Mouse (Mus musculus) layer of hippocampus, adult 9-11 months (tissue): Measurements from ENCODE around the gene Ptprd.
A peak's percentile ranks its signal among the peaks of the same experiment; 100 is the strongest.
"Not testable (repeated sequence)": the region's sequence is repeated elsewhere in the genome, so short reads cannot be mapped to it uniquely, and the experiment has no call there.

ENCODE experiments used
- DNase-seq: peaks from one replicate; pipeline ENCODE4 v3.0.0; 2022

Gene Ptprd

DNA sequence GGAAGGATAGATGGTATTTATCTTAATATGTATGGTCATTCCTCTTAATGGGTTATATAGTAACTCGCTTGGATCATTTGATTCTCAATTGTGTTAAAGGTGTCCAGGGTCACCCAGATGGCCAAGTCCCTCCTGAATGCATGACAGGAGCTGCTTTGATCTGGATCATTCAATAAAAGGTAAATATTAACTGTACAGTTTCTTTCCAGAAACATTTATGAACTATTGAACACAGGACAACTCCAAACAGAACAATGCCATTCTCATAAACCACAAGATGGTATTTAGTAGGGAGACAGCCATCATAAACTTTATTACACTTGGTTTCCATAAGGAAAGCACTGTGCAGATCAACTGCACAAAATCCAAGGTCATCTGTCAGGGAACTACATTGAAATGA, 2056.0 kb downstream of the Ptprd start:
- DNase-seq, result no peak

DNA sequence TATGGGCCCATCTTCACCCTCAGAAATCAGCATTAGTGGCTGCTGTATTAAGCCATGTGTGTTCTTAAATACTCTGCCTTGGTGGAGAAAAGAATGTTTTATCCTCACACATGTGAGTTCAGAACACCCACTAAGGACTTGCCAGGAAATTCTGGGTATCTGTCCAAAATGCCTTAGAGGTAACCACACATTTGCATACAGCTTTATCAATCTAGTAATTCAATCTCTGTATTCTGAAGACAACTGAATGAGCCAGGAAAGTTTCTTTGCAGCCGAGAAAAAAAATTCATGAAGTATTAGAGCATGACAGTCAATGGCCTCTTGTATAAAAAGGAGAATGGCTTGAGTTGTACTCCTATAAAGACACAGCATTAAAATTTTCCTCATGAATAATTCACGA, 2057.6 kb downstream of the Ptprd start:
- no peak for DNase-seq

DNA sequence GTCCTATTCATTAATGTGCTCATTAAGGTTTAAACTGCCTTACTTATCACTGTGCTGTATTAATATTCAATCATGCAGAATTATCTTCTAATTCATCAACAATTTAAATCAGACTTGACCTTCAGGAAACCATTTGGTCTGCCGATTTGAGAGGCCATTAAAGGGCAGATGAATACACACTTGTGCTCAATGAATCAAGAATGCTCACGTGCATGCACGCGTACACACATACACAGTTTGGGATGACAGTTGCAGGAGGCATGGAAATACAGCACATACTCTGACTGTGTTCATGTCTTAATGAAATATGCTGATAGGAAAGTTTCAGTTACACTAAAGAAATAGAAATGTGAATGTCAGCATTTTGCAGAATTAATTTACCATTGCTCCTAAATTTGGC, 2066.8 kb downstream of the Ptprd start:
- no peak for DNase-seq

DNA sequence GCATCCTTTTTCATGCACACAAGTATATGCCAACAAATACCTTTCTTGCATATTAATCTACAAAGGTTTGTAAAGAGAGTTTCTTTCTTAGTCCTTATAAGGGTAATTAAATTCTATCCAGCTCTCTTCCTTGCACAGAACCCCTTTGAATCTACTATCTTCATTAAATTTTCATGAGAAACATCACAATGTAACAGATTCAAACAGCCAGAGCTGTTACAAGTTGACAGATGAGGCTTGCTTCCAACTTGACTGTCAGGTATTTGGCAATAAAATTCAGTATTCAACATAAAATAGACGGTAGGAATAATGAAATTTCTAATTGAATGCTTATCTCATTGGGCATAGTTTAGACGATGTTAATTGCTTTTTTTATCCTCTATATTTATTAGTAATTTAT, 2067.4 kb downstream of the Ptprd start:
- no peak for DNase-seq

DNA sequence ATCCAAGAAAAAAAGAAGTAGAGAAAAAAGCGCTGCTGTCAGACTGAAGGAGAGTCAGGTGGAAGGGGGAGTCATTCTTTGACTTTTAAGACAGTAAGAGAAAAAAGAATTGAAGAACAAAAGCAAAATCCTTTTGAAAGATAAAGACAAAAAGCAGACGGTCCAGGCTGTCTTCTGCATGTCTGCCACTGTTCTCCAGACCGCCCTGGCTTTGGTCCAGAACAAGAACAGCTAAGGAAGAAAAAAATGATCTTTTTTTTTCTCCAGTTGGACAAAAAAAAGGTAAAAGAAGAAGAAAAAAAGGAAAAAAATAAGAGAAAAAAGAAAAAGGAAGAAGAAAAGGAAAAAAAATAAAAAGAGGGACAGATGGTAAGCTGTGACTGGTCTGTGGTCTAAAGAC, 2073.9 kb downstream of the Ptprd start:
- no peak for DNase-seq

DNA sequence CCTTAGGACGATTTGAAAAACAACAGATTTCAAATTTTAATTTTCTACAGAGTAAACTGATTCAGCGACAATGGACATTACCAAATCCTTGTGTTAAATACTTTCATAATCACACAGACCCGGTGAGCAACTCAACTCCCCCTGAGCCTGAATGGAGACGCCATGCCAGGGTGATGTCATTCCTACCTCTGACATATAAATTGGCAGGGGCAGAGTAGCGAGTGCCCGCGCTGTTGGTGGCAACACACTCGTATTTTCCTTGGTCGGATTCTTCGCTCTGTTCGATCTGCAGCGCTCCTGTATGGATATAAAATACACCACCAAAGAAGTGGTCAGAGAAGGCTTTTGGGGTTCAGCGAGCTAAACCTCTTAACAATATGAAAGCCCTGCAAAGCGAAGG, 2075.1 kb downstream of the Ptprd start:
- no peak for DNase-seq

DNA sequence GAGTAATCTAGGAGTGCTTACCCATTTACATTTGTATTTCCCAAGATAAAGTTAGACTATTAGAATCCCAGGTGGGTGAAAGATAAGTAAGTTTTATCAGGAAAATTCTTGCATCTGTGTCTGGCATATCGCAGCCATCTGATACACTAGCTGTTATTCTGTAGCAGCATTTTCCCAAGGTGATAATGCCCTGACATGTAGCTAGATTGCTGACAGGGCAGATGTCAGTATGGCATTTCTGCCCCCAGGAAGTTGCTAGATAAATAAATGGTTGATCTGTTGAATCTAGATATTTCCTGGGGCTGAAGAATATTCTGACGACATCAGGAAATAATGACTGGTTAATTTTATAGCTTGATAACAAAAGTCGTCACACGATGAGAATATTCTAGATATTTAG, 2119.9 kb downstream of the Ptprd start:
- DNase-seq, result no peak

DNA sequence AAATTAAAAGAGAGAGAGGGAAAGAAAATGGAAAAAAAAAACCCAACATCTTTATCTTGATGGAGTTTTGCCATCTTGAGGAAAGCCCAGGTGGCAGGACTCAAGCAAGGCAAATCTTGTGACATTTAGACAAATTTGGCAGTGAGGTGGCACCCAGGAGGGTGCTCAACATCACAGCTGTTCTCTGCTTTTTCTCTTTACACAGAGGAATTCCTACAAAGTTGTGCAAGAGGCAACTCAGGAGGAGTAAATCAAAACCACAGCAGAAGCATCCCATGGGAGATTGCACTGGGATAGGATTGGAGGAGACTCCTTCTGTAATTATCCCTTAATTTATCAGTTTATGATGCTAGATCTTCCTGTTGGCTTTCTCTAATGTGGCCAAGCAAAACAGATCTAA, 2121.9 kb downstream of the Ptprd start:
- DNase-seq, result no peak

DNA sequence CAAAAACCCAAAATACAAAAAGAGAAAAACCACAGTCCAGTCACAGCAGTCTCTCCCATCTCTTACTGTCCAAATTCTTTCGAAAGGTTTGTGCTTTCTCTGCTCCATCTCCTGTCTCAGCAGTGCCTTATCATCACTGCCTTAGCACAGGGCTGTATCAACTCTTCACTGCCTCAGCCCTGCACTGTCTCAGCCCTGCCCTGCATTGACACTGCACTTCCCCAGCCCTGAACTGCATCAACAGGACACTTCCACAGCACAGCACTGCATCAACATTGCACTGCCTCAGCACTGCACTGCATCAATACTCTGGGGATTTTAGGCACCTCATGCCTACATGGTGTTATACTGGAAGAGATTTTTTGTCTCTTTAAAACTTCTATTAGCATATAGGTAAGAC, 2135.7 kb downstream of the Ptprd start:
- DNase-seq, result no peak

DNA sequence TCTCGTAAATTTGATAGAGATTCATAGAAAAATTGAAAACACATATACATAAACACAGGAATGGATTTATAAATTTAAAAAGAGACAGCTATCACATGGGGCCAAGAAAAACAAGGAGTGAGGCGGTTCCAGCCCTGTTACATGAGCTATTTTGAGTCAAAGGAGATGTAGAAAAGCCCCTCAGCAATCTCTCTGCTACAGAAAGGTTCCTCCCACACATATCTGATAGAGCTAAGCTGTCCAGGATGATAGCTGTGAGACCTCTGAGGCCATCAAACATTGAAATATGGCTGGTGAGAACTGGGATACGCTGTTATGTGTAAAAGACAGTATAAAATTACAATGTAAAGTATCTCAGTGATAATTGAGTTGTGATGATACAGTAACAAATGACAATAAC, 2138.5 kb downstream of the Ptprd start:
- no peak for DNase-seq

DNA sequence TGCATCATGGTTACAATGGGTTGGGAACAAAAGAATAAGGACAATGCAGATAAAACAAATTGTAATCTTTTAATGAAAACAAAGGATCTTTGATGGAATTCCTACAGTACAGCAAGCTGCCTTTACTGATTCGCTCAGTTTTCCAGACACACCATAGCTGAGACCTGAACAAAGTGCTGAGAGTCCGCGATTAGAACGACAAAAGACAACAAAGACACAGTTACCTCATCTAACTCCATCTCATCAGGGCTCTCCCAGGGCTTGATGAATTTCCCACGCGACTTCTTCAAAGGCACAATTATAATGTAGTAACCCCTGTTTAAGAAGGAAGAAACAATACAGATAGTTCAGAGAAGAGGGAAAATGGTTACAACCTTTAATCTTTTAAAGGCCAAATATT, 2140.0 kb downstream of the Ptprd start:
- no peak for DNase-seq

DNA sequence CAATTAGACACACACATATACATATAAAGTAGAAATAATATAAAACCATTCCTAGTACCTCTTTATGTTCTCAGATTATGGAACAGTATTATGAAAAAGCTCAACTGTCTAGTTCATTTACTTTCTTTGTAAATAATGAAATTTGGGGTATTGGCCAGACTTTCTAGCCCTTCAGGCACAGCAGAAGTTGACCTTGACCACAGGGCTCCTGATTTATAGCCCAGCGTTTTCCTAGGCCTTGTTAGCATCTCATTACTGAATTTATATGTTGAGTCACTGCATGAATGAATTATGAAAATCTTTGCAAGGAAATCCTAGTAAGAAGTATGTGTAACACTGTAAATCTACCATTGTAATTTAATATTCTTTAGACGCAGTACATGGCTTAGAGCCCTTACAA, 2154.9 kb downstream of the Ptprd start:
- DNase-seq, result no peak

DNA sequence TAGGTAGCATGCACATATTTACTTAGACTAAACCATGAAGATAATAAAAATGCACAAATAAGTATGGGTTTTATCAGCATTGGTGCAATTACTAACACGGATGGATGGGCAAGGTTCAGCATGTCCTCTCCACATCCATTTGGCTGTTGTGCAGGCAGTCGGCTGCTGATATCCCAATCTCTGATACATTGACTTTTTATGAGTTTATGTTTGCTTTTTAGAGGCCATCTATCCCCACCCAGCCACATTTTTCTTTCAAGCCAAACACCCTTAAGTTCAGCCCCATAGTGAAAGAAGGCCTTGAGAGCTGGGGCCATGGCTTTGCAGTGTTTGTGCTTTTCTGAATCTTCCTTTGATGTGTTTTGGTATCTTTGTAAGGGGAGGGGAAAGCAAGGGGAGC, 2166.1 kb downstream of the Ptprd start:
- no peak for DNase-seq

DNA sequence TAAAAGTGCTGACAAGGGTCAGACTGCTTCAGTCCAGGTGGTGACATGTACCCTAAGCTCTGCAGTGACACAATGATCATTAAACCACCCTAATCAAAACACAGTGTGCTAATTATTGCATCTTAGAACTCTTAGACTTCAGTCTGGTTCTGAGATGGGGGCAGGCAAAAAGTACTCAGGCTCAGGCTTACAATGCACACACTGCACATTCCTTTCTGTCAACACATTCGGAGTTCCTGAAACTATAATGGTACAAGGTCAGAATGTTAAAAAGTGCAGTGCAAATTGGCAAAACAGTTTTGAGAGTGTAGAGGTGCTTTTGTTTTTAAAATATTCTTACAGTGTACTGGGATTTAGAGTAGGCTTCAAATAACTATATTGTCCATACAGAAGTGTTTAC, 2167.0 kb downstream of the Ptprd start:
- DNase-seq, result no peak

DNA sequence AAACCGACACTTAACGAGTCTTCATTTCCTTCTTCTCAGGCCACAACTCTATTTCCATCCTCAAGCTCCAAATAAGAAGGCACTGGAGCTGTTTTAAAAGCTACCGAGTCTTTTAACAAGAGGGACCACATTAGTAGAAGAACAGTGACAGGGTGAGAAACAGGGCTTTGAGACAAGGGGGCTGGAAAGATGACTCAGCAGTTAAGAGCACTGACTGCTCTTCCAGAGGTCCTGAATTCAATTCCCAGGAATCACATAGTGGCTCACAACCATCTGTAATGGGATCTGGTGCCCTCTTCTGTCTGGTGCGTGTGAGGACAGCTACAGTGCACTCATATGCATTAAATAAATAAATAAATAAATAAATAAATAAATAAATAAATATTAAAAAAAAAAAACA, 2174.6 kb downstream of the Ptprd start:
- not testable (repeated sequence) for DNase-seq

DNA sequence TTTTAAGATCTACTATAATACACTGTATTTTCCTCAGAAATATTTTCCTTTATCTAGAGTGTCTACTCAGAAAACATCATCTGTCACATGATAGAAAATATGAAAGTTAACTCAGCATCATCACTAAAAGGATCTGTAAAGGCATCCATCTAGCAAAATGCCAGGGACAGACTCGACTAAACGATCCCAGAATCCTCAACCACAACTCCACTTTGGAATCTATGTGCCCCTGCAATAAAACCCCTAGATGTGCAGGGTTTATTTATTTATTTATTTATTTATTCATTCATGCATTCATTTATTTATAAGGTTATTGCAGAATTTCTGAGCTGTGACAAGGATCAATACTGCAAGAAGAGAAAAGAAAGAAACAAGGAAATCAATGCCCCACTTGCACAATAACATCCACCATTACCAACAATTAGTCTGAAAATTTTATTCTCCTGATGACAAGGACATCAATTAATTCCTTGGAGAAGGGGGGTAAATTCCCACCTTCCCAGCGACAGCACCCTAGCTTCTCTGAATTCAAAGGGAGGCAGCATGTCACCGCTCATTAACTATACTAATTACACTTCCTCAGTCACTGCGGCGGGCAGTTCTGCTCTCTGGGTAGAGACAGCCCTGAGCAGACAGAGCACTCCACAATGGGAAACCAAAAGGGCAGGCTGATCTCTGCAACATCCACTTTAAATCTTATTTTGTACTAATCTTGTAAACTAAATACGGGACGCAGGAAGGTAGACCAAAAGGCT, 2186.0 kb downstream of the Ptprd start:
- no peak for DNase-seq

DNA sequence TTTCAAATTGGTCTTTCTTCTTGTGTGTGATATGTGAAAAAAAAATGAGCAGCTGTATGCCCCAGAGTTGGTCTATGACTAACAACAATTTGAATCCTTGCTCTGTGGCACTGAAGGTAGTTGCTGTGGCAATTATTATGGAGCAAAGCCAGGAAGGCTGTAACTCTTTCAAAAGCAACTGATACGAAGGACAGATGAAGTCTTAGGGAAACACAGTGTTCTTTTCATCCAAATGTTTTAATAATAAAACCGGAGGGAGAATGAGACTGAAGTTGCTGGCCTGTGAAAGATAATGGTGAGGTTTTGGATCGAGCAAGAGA, 2187.3 kb downstream of the Ptprd start:
- no peak for DNase-seq

DNA sequence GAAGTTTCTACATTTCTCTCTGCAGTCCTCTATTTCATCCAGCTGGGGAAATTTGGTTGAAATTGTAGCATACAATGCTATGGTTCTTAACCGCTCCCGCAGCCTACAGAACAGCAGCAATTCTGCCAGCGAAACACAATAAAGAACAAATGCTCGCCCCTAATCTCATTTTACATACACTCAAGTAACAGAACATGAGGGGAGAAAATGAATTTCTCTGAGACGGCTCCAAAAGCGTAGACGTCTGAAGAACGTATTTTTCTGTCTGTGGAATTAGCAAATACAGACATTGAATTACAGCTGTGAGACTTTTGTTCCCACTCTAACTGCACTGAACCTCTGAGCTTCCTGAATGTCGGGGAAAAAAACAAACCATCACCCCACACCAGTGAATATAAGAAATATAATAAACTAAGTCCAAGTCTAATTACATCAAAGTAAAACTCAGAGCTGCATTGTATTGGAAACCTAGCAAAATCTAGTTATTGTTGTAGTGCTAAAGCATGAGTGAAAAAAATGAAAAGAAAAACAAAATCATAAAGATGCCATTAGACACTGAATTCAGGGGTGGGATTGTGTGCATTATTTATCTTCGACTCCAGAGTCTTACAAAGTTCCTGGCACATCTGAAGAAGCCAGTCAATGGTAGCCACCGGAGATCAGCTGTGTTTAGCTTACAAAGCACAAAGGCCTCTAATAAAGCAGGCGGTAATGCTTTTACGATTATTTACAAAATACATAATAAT, 2187.8 kb downstream of the Ptprd start:
- no peak for DNase-seq

DNA sequence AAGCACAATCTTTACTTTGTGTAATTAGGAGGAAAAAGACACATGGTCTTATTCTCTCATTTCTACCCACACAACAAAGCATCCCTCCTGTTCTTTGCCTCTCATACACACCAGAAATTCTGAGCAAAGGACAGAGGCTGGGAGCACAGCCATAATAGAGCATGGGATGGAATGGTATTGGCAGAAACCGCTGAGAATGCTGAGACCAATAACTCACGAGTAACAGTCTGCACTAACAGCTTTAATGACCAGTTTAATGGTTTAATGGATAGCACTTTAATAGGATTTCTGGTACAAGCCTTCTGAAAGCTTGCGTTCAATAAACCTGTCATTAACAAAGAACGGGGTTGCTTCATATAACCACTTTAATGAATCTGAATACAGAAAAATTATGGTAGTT, 2190.1 kb downstream of the Ptprd start:
- peak; percentile 25 for DNase-seq

DNA sequence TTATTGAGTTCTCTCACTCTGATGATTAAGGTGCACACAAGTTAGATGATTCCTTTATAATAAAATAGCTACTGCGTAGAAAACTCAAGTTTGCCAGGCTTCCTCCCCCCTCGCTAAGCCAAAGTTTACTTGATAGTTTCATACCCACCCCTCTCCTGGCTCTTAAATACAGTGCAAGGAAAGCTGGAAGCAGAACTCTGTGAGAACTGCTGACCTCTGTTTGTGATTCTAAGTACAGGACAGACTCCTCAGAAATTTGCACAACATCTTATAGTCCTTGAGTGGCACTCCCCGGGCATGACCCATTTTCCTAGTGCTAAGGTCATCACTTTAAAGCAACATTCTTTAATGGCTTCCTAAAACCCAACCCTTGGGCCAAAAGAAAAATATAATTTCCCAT, 2196.7 kb downstream of the Ptprd start:
- no peak for DNase-seq

DNA sequence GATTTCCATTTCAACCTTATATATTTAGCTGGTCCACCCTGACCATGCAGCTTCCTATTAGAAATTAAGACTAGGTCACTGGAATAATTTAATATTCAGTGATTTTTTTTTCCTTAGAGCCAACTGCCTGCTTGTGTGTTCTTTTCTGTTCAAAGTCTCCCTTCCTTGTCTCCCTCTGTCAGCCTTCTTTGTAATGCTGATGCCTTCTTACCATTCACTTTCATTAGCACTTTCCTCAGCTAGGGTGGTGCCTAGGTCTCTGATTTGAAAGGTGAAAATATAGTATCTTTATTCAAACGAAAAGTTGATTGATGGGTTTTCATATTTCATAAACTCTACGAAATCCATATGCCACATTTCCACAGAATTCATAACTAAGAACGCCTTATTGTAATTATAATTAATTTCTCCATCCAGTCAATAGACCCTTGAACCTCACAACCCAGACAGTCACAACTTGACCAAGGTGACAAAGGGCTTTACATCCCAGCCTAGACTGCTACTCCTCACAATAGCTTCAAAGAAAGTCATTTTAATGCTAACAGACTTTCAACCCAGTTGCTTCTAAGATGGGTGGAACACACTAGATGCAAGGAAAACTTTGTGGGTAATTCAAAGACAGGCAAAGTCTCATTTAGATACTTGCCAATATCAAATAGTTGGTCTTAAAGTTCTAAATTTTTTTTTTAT, 2197.5 kb downstream of the Ptprd start:
- DNase-seq, result no peak

DNA sequence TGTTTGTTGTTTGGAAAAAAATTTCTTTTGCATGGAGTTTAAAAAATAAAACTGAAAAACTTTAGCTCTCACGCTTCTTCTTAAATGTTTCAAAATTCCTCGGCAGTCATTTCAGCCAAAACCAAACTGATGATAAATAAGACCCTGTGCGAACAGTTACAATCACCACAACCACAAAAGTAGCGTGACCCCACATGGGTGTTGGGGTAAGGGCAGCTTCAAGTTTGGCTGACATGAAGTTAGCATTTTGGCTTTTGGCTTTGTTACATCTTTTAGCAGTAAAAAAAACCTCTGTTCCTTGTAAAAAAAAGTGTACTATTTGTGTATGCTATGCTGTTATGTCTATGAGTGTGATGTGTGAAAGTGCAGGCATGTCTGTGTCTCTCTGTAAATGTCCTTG, 2203.2 kb downstream of the Ptprd start:
- DNase-seq, result no peak

DNA sequence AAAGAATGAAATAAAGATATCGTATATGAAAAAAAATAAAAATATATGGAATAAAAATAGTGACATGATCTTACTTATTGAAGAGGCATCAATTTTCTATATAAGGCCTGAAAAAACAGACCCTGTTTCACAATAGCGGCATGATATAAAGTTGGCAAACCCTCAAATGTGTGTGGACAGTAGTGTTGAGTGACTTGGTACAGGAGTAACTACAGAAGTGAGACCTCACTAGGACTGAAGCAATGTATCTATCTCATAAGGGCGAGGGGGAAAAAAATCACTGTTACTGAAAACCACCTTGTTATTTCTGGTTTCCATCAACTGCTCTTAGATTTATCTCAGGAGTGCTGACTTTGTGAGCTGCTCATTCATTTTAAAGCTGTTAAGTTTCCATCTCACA, 2204.5 kb downstream of the Ptprd start:
- no peak for DNase-seq

DNA sequence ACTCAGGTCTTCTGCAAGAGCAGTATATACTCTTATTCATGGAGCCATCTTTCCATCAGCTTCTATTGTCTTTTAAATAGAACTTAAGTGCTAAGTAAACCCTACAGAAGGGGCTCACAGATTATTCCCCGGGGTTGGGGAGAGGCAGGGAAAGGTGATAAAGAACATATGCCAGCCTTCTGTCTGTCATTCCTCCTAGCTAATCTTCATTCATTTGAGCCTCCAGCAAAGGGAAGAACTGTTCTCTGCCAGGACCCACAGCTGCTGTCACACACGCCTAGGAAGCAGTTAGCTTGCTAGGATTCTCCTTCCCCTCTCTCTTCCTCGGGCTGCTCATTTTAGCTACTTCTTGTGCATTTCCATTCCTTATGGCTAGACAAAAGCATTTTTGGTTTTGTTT, 2205.0 kb downstream of the Ptprd start:
- peak; percentile 12 for DNase-seq
